Mouse (Mus musculus): ENCODE measurements around the gene Mtf2. TPM values are rescaled to one million over a fixed set of nuclear protein-coding genes. Genes with fewer than 3 reads are reported as not detected.
"Not testable (repeated sequence)": the region's sequence is repeated elsewhere in the genome, so short reads cannot be mapped to it uniquely, and the experiment has no call there.

Mtf2 gene
- polyA plus RNA-seq, 1 experiment, result 58.9 TPM

DNA sequence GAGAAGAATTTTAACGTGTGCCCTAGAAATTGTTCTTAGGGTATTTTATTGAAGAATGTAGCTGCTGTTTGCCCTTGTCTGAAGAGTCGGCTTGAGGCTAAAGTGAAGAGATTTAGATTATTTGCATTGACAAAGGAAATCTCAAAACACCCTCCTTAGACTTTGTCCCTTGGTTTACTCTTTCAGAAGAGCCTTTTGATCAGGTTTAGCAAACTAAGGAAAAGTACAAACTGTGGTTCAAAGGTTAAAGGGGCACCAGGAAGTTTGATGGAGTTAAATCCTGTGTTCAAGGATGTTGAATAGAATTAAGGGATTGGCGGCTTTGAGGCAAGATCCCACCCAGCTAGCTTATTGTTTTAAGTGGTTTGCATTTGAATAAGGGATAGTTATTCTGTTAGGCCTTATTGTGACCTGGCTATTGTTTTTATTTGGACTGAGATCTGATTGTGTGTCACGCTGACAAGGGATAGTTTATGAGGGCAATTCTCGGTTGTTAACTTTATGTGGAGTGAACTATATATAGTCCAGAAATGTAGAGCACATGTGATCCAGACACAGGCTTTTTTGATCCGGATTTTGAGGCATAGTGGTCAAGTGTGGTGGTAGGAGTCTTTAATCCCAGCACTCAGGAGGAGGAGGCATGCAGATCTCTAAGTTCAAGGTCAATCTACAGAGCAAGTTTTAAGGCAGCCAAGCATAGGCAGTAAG lies 11.5 kb downstream of the Mtf2 start:
- 93% methylated on average over 6 of the region's 6 CpGs for WGBS
- no peak for TF ChIP-seq POLR2A (IDR thresholded peaks at IDR 0.05; ENCODE audit: control insufficient read depth, extremely low read depth, insufficient read depth, low read length, poor library complexity)
- no peak for TF ChIP-seq CTCF (IDR thresholded peaks at IDR 0.05; ENCODE audit: borderline replicate concordance, control insufficient read depth, extremely low read depth, insufficient read depth, low read length, poor library complexity)
- Histone ChIP-seq H3K27ac (ENCODE audit: control insufficient read depth, insufficient read depth, low read length) (no peak overlapping the region), H3K4me3 (ENCODE audit: control insufficient read depth, insufficient read depth, low read length) (no peak overlapping the region), H3K36me3 (ENCODE audit: control insufficient read depth, insufficient read depth, low read length) (peaks cover 33% of the 10 kb centered on the region), H3K4me1 (replicated peaks; ENCODE audit: control insufficient read depth, insufficient read depth, low read length) (no peaks in the 10 kb centered on the region), H3K27me3 (ENCODE audit: control insufficient read depth, insufficient read depth, low read length) (no peaks in the 10 kb centered on the region)
- no peak for DNase-seq

DNA sequence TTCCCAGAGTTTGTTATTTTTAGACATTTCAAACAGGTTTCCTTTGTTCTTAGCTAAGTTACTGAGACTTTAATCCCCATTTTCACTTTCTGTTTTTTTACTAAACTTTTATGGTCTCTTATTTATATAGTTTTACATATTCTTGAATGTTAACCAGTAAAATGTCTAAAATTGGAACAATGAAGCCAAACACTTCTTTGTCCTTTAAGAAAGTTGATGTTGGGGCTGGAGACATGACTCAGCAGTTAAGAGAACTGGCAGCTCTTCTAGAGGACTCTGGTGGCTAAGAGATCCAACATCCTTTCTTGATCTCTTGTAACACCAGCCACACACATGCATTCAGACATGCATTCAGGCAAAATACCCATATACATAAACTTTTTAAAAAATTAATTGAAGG lies 14.1 kb downstream of the Mtf2 start:
- no peaks in the 10 kb centered on the region for H3K27me3 ChIP-seq (ENCODE audit: control insufficient read depth, insufficient read depth, low read length)
- TF ChIP-seq POLR2A (IDR thresholded peaks at IDR 0.05; ENCODE audit: control insufficient read depth, extremely low read depth, insufficient read depth, low read length, poor library complexity), result no peak
- TF ChIP-seq CTCF (IDR thresholded peaks at IDR 0.05; ENCODE audit: borderline replicate concordance, control insufficient read depth, extremely low read depth, insufficient read depth, low read length, poor library complexity), result no peak
- H3K4me1 ChIP-seq (replicated peaks; ENCODE audit: control insufficient read depth, insufficient read depth, low read length), result no peaks in the 10 kb centered on the region
- DNase-seq, result no peak
- peaks cover 32% of the 10 kb centered on the region for H3K36me3 ChIP-seq (ENCODE audit: control insufficient read depth, insufficient read depth, low read length)
- H3K27ac ChIP-seq (ENCODE audit: control insufficient read depth, insufficient read depth, low read length), result no peak overlapping the region
- H3K4me3 ChIP-seq (ENCODE audit: control insufficient read depth, insufficient read depth, low read length), result no peak overlapping the region

DNA sequence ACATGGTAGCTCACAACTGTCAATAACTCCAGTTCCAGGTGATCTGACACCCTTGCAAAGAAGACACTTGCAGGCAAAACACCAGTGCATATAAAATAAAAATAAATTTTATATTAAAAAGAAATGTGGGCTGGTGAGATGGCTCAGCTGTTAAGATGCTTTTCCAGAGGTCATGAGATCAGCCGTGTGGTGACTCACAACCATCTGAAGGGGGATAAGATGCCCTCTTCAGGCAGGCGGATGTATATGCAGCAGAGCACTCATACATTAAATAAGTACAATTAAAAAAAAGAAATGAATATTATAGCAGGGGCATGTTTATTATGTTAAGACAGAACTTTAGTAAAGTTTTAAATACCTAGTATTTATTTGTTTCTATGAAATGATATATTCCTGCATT lies 16.9 kb downstream of the Mtf2 start:
- DNase-seq, result peak; percentile 31
- H3K27me3 ChIP-seq (ENCODE audit: control insufficient read depth, insufficient read depth, low read length), result no peaks in the 10 kb centered on the region
- H3K4me3 ChIP-seq (ENCODE audit: control insufficient read depth, insufficient read depth, low read length), result no peak overlapping the region
- H3K4me1 ChIP-seq (replicated peaks; ENCODE audit: control insufficient read depth, insufficient read depth, low read length), result no peaks in the 10 kb centered on the region
- 38% methylated on average over 2 of the region's 2 CpGs for WGBS
- H3K36me3 ChIP-seq (ENCODE audit: control insufficient read depth, insufficient read depth, low read length), result peaks cover 39% of the 10 kb centered on the region
- H3K27ac ChIP-seq (ENCODE audit: control insufficient read depth, insufficient read depth, low read length), result no peak overlapping the region
- TF ChIP-seq CTCF (IDR thresholded peaks at IDR 0.05; ENCODE audit: borderline replicate concordance, control insufficient read depth, extremely low read depth, insufficient read depth, low read length, poor library complexity) (no peak), POLR2A (IDR thresholded peaks at IDR 0.05; ENCODE audit: control insufficient read depth, extremely low read depth, insufficient read depth, low read length, poor library complexity) (no peak)

DNA sequence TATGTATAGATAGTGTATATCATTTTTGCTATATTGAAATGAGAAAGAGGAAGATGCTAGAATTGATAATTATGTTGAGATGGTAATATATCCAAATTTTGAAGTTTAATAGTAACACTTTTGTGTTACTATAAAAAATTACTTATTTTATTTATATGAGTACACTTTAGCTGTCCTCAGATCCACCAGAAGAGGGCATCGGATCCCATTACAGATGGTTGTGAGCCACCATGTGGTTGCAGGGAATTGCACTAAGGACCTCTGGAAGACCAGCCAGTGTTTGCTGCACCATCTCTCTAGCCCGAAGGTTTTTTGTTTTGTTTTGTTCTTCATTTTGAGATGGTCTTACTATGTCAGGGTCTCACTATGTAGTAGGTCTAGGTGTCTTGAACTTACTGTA lies 20.0 kb downstream of the Mtf2 start:
- H3K4me3 ChIP-seq (ENCODE audit: control insufficient read depth, insufficient read depth, low read length), result no peak overlapping the region
- peaks cover 64% of the 10 kb centered on the region for H3K36me3 ChIP-seq (ENCODE audit: control insufficient read depth, insufficient read depth, low read length)
- H3K27me3 ChIP-seq (ENCODE audit: control insufficient read depth, insufficient read depth, low read length), result no peaks in the 10 kb centered on the region
- no peak for TF ChIP-seq POLR2A (IDR thresholded peaks at IDR 0.05; ENCODE audit: control insufficient read depth, extremely low read depth, insufficient read depth, low read length, poor library complexity)
- no peak for TF ChIP-seq CTCF (IDR thresholded peaks at IDR 0.05; ENCODE audit: borderline replicate concordance, control insufficient read depth, extremely low read depth, insufficient read depth, low read length, poor library complexity)
- WGBS, result 96% methylated on average over 2 of the region's 2 CpGs
- H3K27ac ChIP-seq (ENCODE audit: control insufficient read depth, insufficient read depth, low read length), result no peak overlapping the region
- DNase-seq, result peak; percentile 11
- no peaks in the 10 kb centered on the region for H3K4me1 ChIP-seq (replicated peaks; ENCODE audit: control insufficient read depth, insufficient read depth, low read length)

- peaks cover 83% of the 10 kb centered on the region for H3K36me3 ChIP-seq (ENCODE audit: control insufficient read depth, insufficient read depth, low read length)
- DNase-seq; H3K27ac ChIP-seq (ENCODE audit: control insufficient read depth, insufficient read depth, low read length); H3K27me3 ChIP-seq (ENCODE audit: control insufficient read depth, insufficient read depth, low read length); H3K4me1 ChIP-seq (replicated peaks; ENCODE audit: control insufficient read depth, insufficient read depth, low read length); H3K4me3 ChIP-seq (ENCODE audit: control insufficient read depth, insufficient read depth, low read length): not testable (repeated sequence)
- 97% methylated on average over 8 of the region's 8 CpGs for WGBS
Measured at GRCm38 (mm10) chr5:108092731-108093130, 27.3 kb downstream of the Mtf2 start.

DNA sequence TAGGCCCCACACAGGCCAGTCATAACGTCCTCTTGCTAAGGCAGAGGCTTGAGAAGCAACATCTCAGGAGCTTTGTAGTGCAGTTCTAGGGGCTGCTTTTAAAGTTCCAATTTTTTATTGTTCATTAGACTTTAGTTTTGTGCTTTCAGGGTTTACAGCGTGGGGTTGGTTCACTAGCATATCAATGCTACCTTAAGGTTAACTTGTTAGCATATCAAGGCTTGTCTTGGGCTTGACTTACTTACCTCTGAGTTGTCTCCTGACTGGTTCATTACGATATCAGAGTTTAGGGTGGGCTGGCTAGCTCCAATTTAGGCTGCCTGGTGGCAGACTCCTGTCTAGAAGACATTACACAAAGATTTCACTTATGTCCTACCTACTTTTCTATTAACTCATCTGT lies 32.2 kb downstream of the Mtf2 start:
- no peaks in the 10 kb centered on the region for H3K4me1 ChIP-seq (replicated peaks; ENCODE audit: control insufficient read depth, insufficient read depth, low read length)
- H3K27me3 ChIP-seq (ENCODE audit: control insufficient read depth, insufficient read depth, low read length), result no peaks in the 10 kb centered on the region
- WGBS, result 99% methylated on average over 3 of the region's 3 CpGs
- peaks cover 77% of the 10 kb centered on the region for H3K36me3 ChIP-seq (ENCODE audit: control insufficient read depth, insufficient read depth, low read length)
- TF ChIP-seq CTCF (IDR thresholded peaks at IDR 0.05; ENCODE audit: borderline replicate concordance, control insufficient read depth, extremely low read depth, insufficient read depth, low read length, poor library complexity) (no peak), POLR2A (IDR thresholded peaks at IDR 0.05; ENCODE audit: control insufficient read depth, extremely low read depth, insufficient read depth, low read length, poor library complexity) (no peak)
- H3K27ac ChIP-seq (ENCODE audit: control insufficient read depth, insufficient read depth, low read length), result no peak overlapping the region
- DNase-seq, result no peak
- no peak overlapping the region for H3K4me3 ChIP-seq (ENCODE audit: control insufficient read depth, insufficient read depth, low read length)

- no peak overlapping the region for H3K4me3 ChIP-seq (ENCODE audit: control insufficient read depth, insufficient read depth, low read length)
- DNase-seq, result no peak
- TF ChIP-seq CTCF (IDR thresholded peaks at IDR 0.05; ENCODE audit: borderline replicate concordance, control insufficient read depth, extremely low read depth, insufficient read depth, low read length, poor library complexity) (no peak), POLR2A (IDR thresholded peaks at IDR 0.05; ENCODE audit: control insufficient read depth, extremely low read depth, insufficient read depth, low read length, poor library complexity) (no peak)
- peaks cover 74% of the 10 kb centered on the region for H3K36me3 ChIP-seq (ENCODE audit: control insufficient read depth, insufficient read depth, low read length)
- no peak overlapping the region for H3K27ac ChIP-seq (ENCODE audit: control insufficient read depth, insufficient read depth, low read length)
- no peaks in the 10 kb centered on the region for H3K27me3 ChIP-seq (ENCODE audit: control insufficient read depth, insufficient read depth, low read length)
- H3K4me1 ChIP-seq (replicated peaks; ENCODE audit: control insufficient read depth, insufficient read depth, low read length), result no peaks in the 10 kb centered on the region
Measured at GRCm38 (mm10) chr5:108100196-108100595, 34.7 kb downstream of the Mtf2 start.
